Mouse (Mus musculus) monocyte, adult 5-6 weeks (primary cell): ENCODE data around the gene Prox2. TPM values are rescaled to one million over a fixed set of nuclear protein-coding genes. Genes with fewer than 3 reads are reported as not detected.
A peak's percentile ranks its signal among the peaks of the same experiment; 100 is the strongest.

Experiments
- ATAC-seq: fragments of 153-309, 156-312 bp; replicated peaks from 2 replicates; pipeline ENCODE4 v1.8.0; 2017; ENCODE audit warnings: mild to moderate bottlenecking; ENCODE audit not compliant: low TSS enrichment, insufficient number of reproducible peaks, severe bottlenecking, poor library complexity, low FRiP score
- total RNA-seq: library from RNA; stranded (forward); fragments of 200-1000, 200-491, 200-594 nt; gene quantifications from 3 replicates; pipeline ENCODE4 v1.2.3, GENCODE M21; 2017

The Prox2 gene
- total RNA-seq, 1 experiment from 2014 or later = not detected

GRCm38 (mm10) chr12:85103096-85103495, 7.5 kb downstream of the Prox2 start:
- ATAC-seq = no peak

- ATAC-seq = no peak
Measured at GRCm38 (mm10) chr12:85101521-85102106, 8.9 kb downstream of the Prox2 start.

GRCm38 (mm10) chr12:85101001-85101400, 9.6 kb downstream of the Prox2 start:
- no peak for ATAC-seq

- no peak for ATAC-seq
Measured at GRCm38 (mm10) chr12:85095859-85096258, 14.7 kb downstream of the Prox2 start.

GRCm38 (mm10) chr12:85095146-85095545, 15.4 kb downstream of the Prox2 start:
- ATAC-seq = no peak

GRCm38 (mm10) chr12:85094706-85095105, 15.9 kb downstream of the Prox2 start:
- ATAC-seq = no peak

GRCm38 (mm10) chr12:85094010-85094409, 16.5 kb downstream of the Prox2 start:
- ATAC-seq = peak; percentile 52

GRCm38 (mm10) chr12:85092214-85092613, 18.3 kb downstream of the Prox2 start:
- ATAC-seq = no peak; the same call in 1 of the 2 replicates

GRCm38 (mm10) chr12:85091190-85091589, 19.4 kb downstream of the Prox2 start:
- ATAC-seq = no peak

GRCm38 (mm10) chr12:85087845-85088244, 22.7 kb downstream of the Prox2 start:
- no peak for ATAC-seq

GRCm38 (mm10) chr12:85084941-85085340, 25.6 kb downstream of the Prox2 start:
- no peak for ATAC-seq

GRCm38 (mm10) chr12:85084257-85084656, 26.3 kb downstream of the Prox2 start:
- no peak for ATAC-seq

GRCm38 (mm10) chr12:85077100-85077499, 33.5 kb downstream of the Prox2 start:
- no peak for ATAC-seq

GRCm38 (mm10) chr12:85071043-85071442, 39.5 kb downstream of the Prox2 start:
- no peak for ATAC-seq

GRCm38 (mm10) chr12:85051218-85051617, 59.3 kb downstream of the Prox2 start:
- ATAC-seq = no peak

Other genes with a start within 250 kb of the Prox2 start
- not detected in 3 replicates for gene Ltbp2, start 234.2 kb downstream of the Prox2 start, total RNA-seq
- 101 to 149 TPM (median 133 TPM) in 3 replicates for gene Fcf1, start 139.9 kb downstream of the Prox2 start, total RNA-seq
- 42.8 to 69.6 TPM (median 53.8 TPM) in 3 replicates for gene Arel1, start 139.9 kb downstream of the Prox2 start, total RNA-seq
- 22.6 to 86.9 TPM (median 34.8 TPM) in 3 replicates for gene Ylpm1, start 114.4 kb downstream of the Prox2 start, total RNA-seq
- gene Dlst, start 74 bp upstream of the Prox2 start, total RNA-seq = 309 to 346 TPM (median 316 TPM) in 3 replicates
- gene Rps6kl1, start 40.5 kb upstream of the Prox2 start, total RNA-seq = 0.19 TPM in 1 of 3 replicates, not detected in the others
- gene Pgf, start 67.0 kb upstream of the Prox2 start, total RNA-seq = not detected in 3 replicates
- 32.1 to 63.3 TPM (median 55.5 TPM) in 3 replicates for gene Eif2b2, start 108.7 kb upstream of the Prox2 start, total RNA-seq
- 4.7 to 8.6 TPM (median 7.4 TPM) in 3 replicates for gene Mlh3, start 159.8 kb upstream of the Prox2 start, total RNA-seq
- 29.6 to 30.7 TPM (median 30.7 TPM) in 3 replicates for gene Acyp1, start 177.7 kb upstream of the Prox2 start, total RNA-seq
- gene Zc2hc1c, start 177.8 kb upstream of the Prox2 start, total RNA-seq = 0.11 TPM in 1 of 3 replicates, not detected in the others
- 30.4 to 50.6 TPM (median 33.8 TPM) in 3 replicates for gene Nek9, start 228.6 kb upstream of the Prox2 start, total RNA-seq